Mouse (Mus musculus) liver, embryonic 14.5 days (tissue): ENCODE measurements around the gene Epn1. TPM values are rescaled to one million over a fixed set of nuclear protein-coding genes. Genes with fewer than 3 reads are reported as not detected.

Experiments
- ATAC-seq: fragments of 200-750 bp; cut with Nextera tagmentation; 2 replicates; pipeline ENCODE4 v1.8.0; 2017; ENCODE audit warnings: moderate number of reproducible peaks, mild to moderate bottlenecking, moderate library complexity; ENCODE audit not compliant: insufficient read depth
- DNase-seq, 3 experiments: peaks; one replicate each; pipeline ENCODE4 v3.0.0-alpha.2; 2012 to 2013; ENCODE audit warnings: low read depth in 3 of 3, low spot score in 3 of 3
- H3K27ac ChIP-seq: fragments of 300-500 bp; sonication (generic); 2 replicates; pipeline ENCODE4 v1.5.1; 2014; ENCODE audit warnings: moderate library complexity, mild to moderate bottlenecking, control low read depth, inconsistent platforms
- H3K27me3 ChIP-seq: fragments of 300-500 bp; sonication (generic); 2 replicates; pipeline ENCODE4 v1.6.1; 2014; ENCODE audit warnings: mild to moderate bottlenecking, low read length, moderate library complexity; ENCODE audit not compliant: control insufficient read depth, insufficient read depth
- H3K36me3 ChIP-seq: fragments of 300-500 bp; sonication (generic); replicated peaks from 2 replicates; pipeline ENCODE4 v1.6.1; 2014; ENCODE audit warnings: low read depth; ENCODE audit not compliant: control insufficient read depth, insufficient read depth
- H3K4me1 ChIP-seq, 2 experiments: fragments of 200-500 bp in 1 of 2; fragments of 300-500 bp in 1 of 2; sonication (generic) in 1 of 2; replicated peaks; 2 replicates each; pipeline ENCODE4 v1.6.1; 2012 to 2014; ENCODE audit warnings: antibody characterized with exemption in 1 of 2, inconsistent platforms in 1 of 2, low read length in 1 of 2; ENCODE audit not compliant: control insufficient read depth in 2 of 2, insufficient read depth in 2 of 2
- H3K4me2 ChIP-seq: fragments of 300-500 bp; sonication (generic); 2 replicates; pipeline ENCODE4 v1.6.1; 2014; ENCODE audit warnings: low read depth, mild to moderate bottlenecking, control low read depth, moderate library complexity
- H3K4me3 ChIP-seq, 2 experiments: fragments of 200-500 bp in 1 of 2; fragments of 300-500 bp in 1 of 2; sonication (generic) in 1 of 2; 2 replicates each; pipeline ENCODE4 v1.5.1; 2012 to 2014; ENCODE audit warnings: low read depth in 2 of 2, low read length in 2 of 2, mild to moderate bottlenecking in 2 of 2, control low read depth in 1 of 2, inconsistent platforms in 1 of 2, moderate library complexity in 1 of 2; ENCODE audit not compliant: insufficient read depth in 1 of 2
- H3K9ac ChIP-seq: fragments of 300-500 bp; sonication (generic); replicated peaks from 2 replicates; pipeline ENCODE4 v1.6.1; 2014; ENCODE audit warnings: mild to moderate bottlenecking, control low read depth, moderate library complexity
- H3K9me3 ChIP-seq: fragments of 300-500 bp; sonication (generic); 2 replicates; pipeline ENCODE4 v1.6.1; 2016; ENCODE audit warnings: low read length, mixed read lengths; ENCODE audit not compliant: control insufficient read depth
- CTCF ChIP-seq: IDR thresholded peaks from 2 replicates; pipeline ENCODE4 v1.5.1; 2016; ENCODE audit warnings: antibody characterized with exemption, low read depth, control low read depth
- EP300 ChIP-seq: IDR thresholded peaks from 2 replicates; pipeline ENCODE4 v1.6.1; 2016; ENCODE audit warnings: antibody characterized with exemption, low read depth
- WGBS: fragments of 180-500 bp; shearing (Covaris S2); extraction: QIAGEN DNeasy Blood & Tissue Kit; methylation state at CpG from one replicate; pipeline ENCODE4 v1.1.7; 2014; ENCODE audit not compliant: insufficient replicate concordance; 5-methylcytosine and 5-hydroxymethylcytosine counted together
- polyA plus RNA-seq, 2 experiments: library from polyadenylated mRNA; depleted of rRNA in 1 of 2; stranded (reverse) in 1 of 2; unstranded in 1 of 2; fragments of >200 nt; fragmentation: Nextera tagmentation in 1 of 2; extraction: Ambion mirVana in 1 of 2; gene quantifications; 2 replicates each; pipeline versions ENCODE4 v1.2.1 to v1.2.3; 2012 to 2014

Epn1 gene
- polyA plus RNA-seq, 2 experiments = 45.4 to 54.4 TPM

GRCm38 (mm10) chr7:5044981-5045380 is 35.1 kb upstream of the Epn1 start:
- ATAC-seq = no peak
- H3K4me1 ChIP-seq = peaks cover 0 to 2% of the 10 kb centered on the region in 2 experiments; a peak in 1 of 4 replicates
- TF ChIP-seq CTCF (no peak), EP300 (no peak)
- no peak for DNase-seq
- H3K4me2 ChIP-seq = no peak overlapping the region
- H3K36me3 ChIP-seq = no peaks in the 10 kb centered on the region
- no peak overlapping the region for H3K27ac ChIP-seq
- no peak overlapping the region for H3K4me3 ChIP-seq
- no peak overlapping the region for H3K9ac ChIP-seq
- 11% methylated on average over 2 of the region's 2 CpGs for WGBS
- H3K9me3 ChIP-seq = no peaks in the 10 kb centered on the region
- peaks cover 6% of the 10 kb centered on the region for H3K27me3 ChIP-seq

DNA sequence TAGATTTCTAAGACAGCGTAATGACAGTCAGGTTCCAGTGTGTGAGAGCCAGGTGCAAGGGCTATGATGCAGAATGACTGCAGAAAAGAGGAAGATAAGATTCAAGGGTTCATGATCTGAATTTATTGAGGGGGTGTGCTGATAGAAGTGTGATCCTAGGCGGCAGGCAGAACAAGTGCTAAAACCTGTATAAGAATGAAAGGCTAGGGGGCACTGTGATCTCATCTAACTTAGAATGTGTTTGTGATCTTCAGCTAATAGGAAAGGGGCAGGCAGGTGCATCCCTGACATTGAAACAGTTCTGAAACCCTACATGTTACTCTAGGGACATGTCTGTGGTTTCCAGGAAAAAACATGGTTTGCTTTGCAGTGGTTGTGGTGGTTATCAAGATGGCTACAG is 33.9 kb upstream of the Epn1 start:
- TF ChIP-seq EP300 = no peak
- 0 out of 2 replicates have a peak, but pooled peaks have one; percentile 4 for TF ChIP-seq CTCF

DNA sequence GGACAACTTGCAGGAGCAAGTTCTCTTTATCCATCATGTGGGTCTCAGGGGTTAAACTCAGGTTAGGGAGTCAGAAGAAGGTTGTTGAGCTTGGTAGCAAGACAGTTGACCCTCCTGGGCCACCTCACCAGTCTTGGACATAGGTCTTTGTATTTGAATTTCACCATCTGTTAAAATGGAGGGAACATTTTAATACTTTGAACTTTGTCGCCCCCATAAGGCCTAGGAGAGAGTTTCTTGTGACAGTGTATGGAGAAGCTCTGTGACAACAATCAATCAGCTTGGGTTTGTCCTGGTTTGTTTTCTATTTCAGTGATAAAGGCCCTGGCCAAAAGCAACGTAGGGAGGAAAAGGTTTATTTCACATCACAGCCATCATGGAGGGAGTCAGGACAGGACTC is 32.7 kb upstream of the Epn1 start:
- no peaks in the 10 kb centered on the region for H3K36me3 ChIP-seq
- DNase-seq (peak in 1 of 3 experiments; percentile 32), ATAC-seq (no peak)
- H3K27ac ChIP-seq = no peak overlapping the region
- H3K9ac ChIP-seq = no peak overlapping the region
- no peaks in the 10 kb centered on the region for H3K9me3 ChIP-seq
- H3K4me2 ChIP-seq = no peak overlapping the region
- WGBS = 13% methylated on average over 2 of the region's 2 CpGs
- peaks cover 0 to 9% of the 10 kb centered on the region in 2 experiments; a peak in 2 of 4 replicates for H3K4me1 ChIP-seq
- H3K4me3 ChIP-seq = no peak overlapping the region
- TF ChIP-seq CTCF (peak; percentile 49), EP300 (no peak)
- H3K27me3 ChIP-seq = peaks cover 30% of the 10 kb centered on the region

More for the DNA sequence above, 33.9 kb upstream of the Epn1 start:
- ATAC-seq = no peak
- no peak overlapping the region for H3K27ac ChIP-seq
- no peaks in the 10 kb centered on the region for H3K9me3 ChIP-seq
- H3K4me2 ChIP-seq = no peak overlapping the region
- no peak for DNase-seq
- no peak overlapping the region; the same call in 1 of the 2 replicates for H3K9ac ChIP-seq
- no peak overlapping the region for H3K4me3 ChIP-seq
- H3K36me3 ChIP-seq = no peaks in the 10 kb centered on the region
- peaks cover 18% of the 10 kb centered on the region for H3K27me3 ChIP-seq
- WGBS = 63% methylated on average over 2 of the region's 2 CpGs
- peaks cover 0 to 4% of the 10 kb centered on the region in 2 experiments; a peak in 2 of 4 replicates for H3K4me1 ChIP-seq

GRCm38 (mm10) chr7:5051193-5052192 is 28.5 kb upstream of the Epn1 start, which contains the start of gene Zfp580:
Gene Zfp580, plus strand, starts transcription at chr7:5051538.
- H3K27ac ChIP-seq = no peak within 1 kb of the TSS
- DNase-seq = no peak
- peak within 1 kb of the TSS; percentile 48; the same call in 1 of the 2 replicates for H3K9ac ChIP-seq
- peak within 1 kb of the TSS; percentile 68 for H3K4me2 ChIP-seq
- peak; percentile 55 for ATAC-seq
- H3K4me3 ChIP-seq = peak within 1 kb of the TSS; percentile 58 to 59
- peaks cover 72% of the 10 kb centered on the region for H3K27me3 ChIP-seq
- 1% methylated on average over 65 of the region's 65 CpGs for WGBS
- no peak for TF ChIP-seq EP300
- TF ChIP-seq CTCF = no peak
- no peaks in the 10 kb centered on the region for H3K9me3 ChIP-seq
- H3K4me1 ChIP-seq = peaks cover 0 to 9% of the 10 kb centered on the region in 2 experiments; a peak in 2 of 4 replicates
- H3K36me3 ChIP-seq = no peaks in the 10 kb centered on the region

- Histone ChIP-seq H3K9me3 (no peaks in the 10 kb centered on the region), H3K4me1 (peaks cover 0 to 7% of the 10 kb centered on the region in 2 experiments; a peak in 2 of 4 replicates), H3K4me3 (peak overlapping the region in 1 of 2 experiments; percentile 31; a peak in 2 of 4 replicates), H3K27ac (no peak overlapping the region), H3K36me3 (no peaks in the 10 kb centered on the region), H3K27me3 (peaks cover 81% of the 10 kb centered on the region), H3K4me2 (peak overlapping the region; percentile 36), H3K9ac (no peak overlapping the region)
- ATAC-seq (no peak), DNase-seq (no peak)
- TF ChIP-seq EP300 (no peak), CTCF (no peak)
- WGBS = 2% methylated on average over 11 of the region's 12 CpGs
Observed at GRCm38 (mm10) chr7:5052438-5052837, 27.6 kb upstream of the Epn1 start.
